Mouse (Mus musculus) left cerebral cortex, postnatal 14 days (tissue): ENCODE results near the gene Dlk2. TPM values are rescaled to one million over a fixed set of nuclear protein-coding genes. Genes with fewer than 3 reads are reported as not detected.

ENCODE experiments used
- DNase-seq, 2 experiments: peaks; one replicate each; pipeline ENCODE4 v3.0.0; 2021 to 2022; ENCODE audit warnings: low spot score in 2 of 2, mixed read lengths in 1 of 2
- intact Hi-C: fragments of 180-260 bp; cut with DNase I; formaldehyde crosslinking; loops from one replicate; pipeline ENCODE4 v1.15.1; 2025
- total RNA-seq, 2 experiments: library from RNA; stranded (reverse); gene quantifications; 2 replicates each; pipeline ENCODE4 v1.2.3; 2021

Gene Dlk2
- total RNA-seq, 2 experiments from 2014 or later: 61.2 to 65.1 TPM

GRCm38 (mm10) chr17:46269771-46270534 lies 27.3 kb upstream of the Dlk2 start:
- intact Hi-C loops: loop anchor here (5.0 kb wide), 1 partner anchor 117 kb away; no protein-coding TSS in a partner anchor
- DNase-seq: no peak

DNA sequence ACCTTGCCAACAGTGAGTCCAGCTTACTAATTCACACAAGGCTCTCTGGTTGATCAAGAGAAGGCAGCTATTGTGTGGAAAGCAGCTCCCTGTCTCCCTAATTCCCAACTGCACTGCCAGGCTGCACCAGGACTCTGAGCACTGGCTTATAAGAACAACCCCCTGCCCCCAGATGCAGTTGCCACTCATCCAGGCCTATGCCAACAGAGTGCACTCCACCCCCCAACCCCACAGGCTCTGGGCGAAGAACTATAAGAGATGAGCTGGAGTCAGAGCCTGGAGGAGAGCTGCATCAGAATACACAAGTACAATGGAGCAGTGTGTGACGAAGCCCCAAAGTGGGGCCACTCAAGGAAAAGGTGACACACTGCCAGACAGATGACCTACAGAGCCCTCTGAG lies 25.2 kb upstream of the Dlk2 start:
- intact Hi-C loops: no loop called here
- DNase-seq: no peak

DNA sequence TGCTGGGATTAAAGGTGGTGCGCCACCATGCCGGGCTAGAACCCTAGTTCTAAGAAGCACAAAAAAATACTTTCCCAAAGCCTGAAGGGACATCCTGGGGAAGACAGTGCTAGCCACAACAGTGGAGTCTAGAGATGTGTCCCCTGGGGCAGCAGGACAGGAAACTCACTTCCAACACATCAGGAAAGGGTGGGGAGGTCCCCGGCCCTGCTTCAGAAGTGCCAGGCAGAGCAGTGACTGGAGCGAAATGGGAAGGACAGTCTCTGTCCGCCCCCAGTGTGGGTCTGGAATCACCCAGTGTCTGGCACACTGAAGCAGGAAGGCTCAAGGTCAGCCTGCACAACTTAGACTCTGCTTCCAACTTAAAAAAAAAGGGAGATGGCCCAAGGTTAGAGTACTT lies 24.5 kb upstream of the Dlk2 start:
- no peak for DNase-seq
- intact Hi-C loops: no loop called here

GRCm38 (mm10) chr17:46273803-46274236 lies 23.4 kb upstream of the Dlk2 start:
- intact Hi-C loops: no loop called here
- DNase-seq: no peak

DNA sequence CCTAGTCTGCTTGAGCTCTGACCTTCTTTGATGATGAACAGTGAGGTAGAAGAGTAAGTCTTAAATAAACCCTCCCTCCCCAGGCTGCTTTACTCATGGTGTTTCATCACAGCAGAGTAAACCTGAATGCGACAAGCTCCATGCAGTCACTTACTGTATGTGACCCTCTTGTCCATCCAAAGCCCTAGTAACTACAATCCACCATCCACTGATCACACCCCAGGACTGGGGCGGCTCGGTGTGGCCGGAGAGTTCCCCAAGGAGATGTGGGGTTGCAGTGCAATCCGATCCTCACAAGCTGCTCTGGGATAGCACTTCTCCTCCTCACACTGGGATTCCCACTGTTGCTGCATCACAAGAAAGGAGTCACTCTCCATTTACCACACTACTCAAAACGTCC lies 22.8 kb upstream of the Dlk2 start:
- DNase-seq: no peak

GRCm38 (mm10) chr17:46275034-46275433 lies 22.2 kb upstream of the Dlk2 start:
- intact Hi-C loops: no loop called here
- DNase-seq: no peak

More for the DNA sequence above, 22.8 kb upstream of the Dlk2 start:
- intact Hi-C loops: no loop called here

- DNase-seq: no peak
- intact Hi-C loops: no loop called here
Measured at GRCm38 (mm10) chr17:46275506-46275905, 21.7 kb upstream of the Dlk2 start.

DNA sequence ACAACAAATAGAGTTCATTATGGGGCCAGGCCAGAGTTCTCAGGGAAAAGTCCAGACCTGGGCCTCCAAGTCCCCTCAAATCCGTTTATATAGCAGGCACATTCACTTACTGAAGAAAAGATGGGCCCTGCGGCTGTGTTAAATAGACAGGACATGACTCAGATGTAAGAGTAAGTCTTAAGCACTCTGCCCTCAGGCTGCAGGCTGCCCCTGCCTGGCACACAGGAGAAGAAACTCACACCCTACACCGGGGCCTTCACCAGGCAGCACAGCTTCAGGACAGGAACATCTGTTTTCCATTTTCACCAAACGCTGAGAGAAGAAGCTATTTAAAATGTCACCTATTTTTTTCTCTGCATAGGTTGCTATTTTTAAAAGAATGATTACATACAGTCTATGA lies 19.6 kb upstream of the Dlk2 start:
- DNase-seq: no peak
- intact Hi-C loops: no loop called here

DNA sequence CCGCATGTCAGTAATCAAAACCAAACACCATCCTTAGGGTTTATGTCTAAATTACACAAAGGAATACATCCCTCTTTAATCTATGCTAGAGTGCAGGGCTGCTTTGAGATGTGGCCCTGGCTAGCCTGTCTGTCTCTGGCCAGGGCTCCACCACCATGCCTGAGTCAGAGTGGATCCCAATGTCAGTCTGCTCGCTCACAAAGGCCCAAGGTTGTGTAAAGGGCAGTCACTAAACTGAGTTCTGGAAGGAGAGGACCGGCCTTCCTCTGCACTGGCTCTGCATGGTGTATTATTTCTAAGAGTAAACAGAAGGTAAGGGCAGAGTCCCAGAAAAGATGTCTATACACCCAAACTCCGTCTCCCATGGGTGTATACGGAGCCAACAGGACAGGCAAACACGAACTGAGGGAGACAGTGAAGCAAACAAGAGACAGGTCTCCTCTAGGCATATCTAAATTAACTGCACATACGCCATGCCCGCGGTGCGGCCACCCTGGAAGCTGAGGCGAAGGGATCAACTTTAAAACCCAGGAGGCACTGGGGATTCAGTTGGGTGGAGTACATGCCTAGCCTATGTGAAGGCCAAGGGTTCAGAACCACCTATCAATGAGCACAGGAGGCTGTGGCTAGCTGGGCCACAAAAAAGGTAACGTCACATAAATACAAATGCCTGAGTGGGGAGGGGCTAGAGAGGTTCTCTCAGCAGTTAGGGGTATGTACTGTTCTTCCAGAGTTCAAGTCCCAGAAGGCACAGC lies 19.0 kb upstream of the Dlk2 start:
- no peak for DNase-seq
- intact Hi-C loops: no loop called here

DNA sequence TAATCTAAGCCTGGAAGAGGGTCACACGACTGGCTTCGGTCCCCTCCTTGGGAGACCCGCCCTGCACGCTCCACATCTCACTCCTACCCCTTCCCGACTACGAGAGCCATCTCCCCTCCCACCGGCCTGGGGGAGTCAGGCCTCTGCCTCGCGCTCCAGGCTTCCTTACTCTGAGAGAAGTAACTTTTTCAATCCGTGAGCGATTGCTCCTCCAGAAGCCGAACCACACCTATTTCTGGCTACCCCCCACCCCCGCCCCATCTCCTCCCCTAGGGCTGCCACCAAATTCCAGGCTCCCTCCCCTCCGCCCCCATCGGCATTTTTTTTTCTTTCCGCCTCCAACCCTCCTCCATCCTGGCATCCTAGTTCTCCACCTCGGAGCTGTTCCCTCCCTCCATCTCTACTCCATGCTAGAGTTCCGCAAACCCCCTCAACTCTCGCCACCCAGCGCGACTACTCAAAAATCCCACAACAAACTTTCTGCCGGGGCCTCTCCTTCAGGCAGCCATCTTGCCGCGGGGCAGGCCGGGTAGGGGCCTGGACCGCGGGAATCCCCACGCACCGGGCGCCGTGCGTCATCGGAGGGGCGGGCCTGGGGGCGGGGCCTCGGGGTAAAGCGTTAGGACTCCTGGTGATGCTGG lies 14.6 kb upstream of the Dlk2 start, which contains the start of gene Tjap1:
Gene Tjap1, minus strand, starts transcription at position 544 of the 641 bp plus-strand sequence.
- DNase-seq: peak; percentile 64 to 86
- intact Hi-C loops: no loop called here

GRCm38 (mm10) chr17:46283140-46283539 lies 14.1 kb upstream of the Dlk2 start:
- no peak for DNase-seq
- intact Hi-C loops: no loop called here

DNA sequence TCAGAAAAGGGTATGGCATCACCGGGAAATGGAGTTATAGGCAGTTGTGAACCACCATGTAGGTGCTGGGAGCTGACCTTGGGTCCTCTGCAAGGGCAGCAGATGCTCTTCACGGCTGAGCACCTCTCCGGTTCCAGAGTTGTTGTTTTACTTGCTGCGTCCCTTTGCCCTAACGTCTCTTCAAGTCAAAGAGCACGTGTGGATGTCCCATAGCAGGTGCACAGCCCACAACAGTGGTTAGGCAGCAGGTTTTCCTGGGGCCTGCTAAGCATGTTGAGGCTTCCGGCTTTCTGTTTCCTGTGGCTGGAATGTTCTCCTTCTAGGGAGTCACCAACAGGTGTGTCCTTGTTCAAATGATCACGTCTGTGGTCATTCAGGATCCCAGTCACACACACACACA lies 13.3 kb upstream of the Dlk2 start:
- intact Hi-C loops: no loop called here
- no peak for DNase-seq

GRCm38 (mm10) chr17:46284653-46285052 lies 12.6 kb upstream of the Dlk2 start:
- DNase-seq: no peak
- intact Hi-C loops: no loop called here

DNA sequence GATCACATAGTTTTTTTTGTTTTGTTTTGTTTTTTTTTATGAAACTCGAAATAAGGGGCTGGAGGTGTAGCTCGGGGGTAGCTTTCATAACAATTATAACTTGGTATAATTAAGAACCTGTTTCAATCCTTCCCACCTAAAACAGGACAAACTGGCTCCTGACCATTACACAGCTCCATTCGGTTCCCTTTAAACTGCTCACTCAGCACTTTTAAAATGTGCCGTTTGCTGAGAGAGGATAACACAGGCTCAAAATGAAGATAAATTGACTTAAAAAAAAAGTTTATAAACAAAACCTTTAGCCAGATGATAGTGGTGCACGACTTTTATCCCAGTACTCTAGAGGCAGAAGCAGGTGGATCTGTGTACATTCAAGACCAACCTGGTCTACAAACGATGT lies 11.8 kb upstream of the Dlk2 start:
- DNase-seq: no peak
- intact Hi-C loops: no loop called here

DNA sequence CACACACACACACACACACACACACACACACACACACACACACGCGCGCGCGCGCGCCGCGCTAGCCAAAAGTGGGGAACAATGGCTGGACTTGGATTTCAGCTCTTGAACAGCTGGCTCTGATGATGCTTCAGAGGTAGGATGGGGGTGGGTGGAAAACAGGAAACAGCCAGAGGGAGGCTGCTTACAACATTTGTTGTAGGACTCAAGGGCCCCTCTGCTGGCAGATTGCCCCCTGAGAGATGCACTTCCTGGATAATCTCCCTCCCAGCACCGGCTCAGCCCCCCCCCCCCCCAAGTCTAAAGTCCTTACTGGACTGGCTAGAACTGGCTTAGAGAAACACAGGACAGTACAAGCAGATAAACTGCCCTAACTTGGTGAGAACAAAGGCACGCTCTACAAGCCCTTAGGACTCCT lies 9.5 kb upstream of the Dlk2 start:
- intact Hi-C loops: no loop called here
- no peak for DNase-seq

- intact Hi-C loops: no loop called here
- no peak for DNase-seq
Measured at GRCm38 (mm10) chr17:46296601-46297000, 620 bp upstream of the Dlk2 start.

- DNase-seq: no peak
- intact Hi-C loops: no loop called here
Measured at GRCm38 (mm10) chr17:46297028-46297363, 225 bp upstream of the Dlk2 start.

- intact Hi-C loops: loop anchor here (2.0 kb wide), 1 partner anchor 32 kb away; no protein-coding TSS in a partner anchor
- DNase-seq: peak; percentile 85 to 86
Measured at GRCm38 (mm10) chr17:46298220-46298913, 1.1 kb downstream of the Dlk2 start.

GRCm38 (mm10) chr17:46301892-46302291 lies 4.7 kb downstream of the Dlk2 start:
- no peak for DNase-seq
- intact Hi-C loops: no loop called here

DNA sequence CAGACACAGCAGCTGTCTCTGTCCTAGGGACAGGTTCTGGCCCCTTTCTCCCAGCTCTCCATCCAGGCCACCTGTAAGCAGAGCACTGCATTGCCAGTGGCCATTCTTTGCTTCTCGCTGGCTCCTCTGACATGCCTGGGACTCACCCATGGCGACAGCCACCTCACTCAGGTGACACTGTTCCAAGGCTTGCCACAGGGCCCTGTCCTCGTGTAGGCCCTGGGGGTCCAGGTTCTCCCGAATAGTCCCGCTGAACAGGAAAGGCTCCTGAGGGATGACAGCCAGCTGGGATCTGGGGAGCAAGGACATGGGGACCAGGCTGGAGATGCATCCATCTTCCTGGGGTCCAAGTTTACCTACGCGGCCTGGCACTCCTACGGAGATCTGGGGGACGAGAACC lies 7.0 kb downstream of the Dlk2 start:
- intact Hi-C loops: no loop called here
- DNase-seq: no peak
